Mouse (Mus musculus): ENCODE measurements around the gene Atp8a1.

Atp8a1 gene

DNA sequence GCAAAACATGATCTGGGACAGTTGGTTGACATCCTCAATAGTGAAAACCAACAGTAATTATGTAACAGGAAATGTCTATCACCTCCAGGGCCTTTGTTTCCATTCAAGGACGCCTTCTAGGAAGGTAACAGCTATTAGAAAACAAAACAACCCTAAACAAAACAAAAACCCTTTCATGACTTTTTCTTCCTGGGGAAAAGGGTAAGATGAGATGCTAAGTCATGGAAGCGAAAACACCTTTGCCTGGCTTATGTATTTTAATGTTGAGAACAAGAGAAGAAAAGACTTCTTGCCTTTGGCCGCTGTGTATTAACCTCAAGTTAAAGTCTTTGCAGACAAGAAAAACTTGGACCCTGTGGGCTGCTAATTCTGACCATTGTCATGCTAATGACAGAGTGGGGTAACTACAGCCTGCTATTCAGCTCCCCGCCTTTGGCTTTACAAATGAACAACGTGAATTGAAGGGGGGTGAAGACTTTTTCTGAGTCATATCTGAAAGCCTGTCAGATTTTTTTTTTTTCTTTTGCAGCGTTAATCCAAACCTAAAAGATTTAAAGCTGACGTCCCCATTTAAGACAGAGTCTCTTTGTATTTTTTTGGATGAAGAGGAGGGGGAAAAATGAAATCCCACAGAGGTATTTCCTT, 214.0 kb downstream of the Atp8a1 start:
- no peak for DNase-seq (ENCODE audit: low spot score in 2 of 2)

DNA sequence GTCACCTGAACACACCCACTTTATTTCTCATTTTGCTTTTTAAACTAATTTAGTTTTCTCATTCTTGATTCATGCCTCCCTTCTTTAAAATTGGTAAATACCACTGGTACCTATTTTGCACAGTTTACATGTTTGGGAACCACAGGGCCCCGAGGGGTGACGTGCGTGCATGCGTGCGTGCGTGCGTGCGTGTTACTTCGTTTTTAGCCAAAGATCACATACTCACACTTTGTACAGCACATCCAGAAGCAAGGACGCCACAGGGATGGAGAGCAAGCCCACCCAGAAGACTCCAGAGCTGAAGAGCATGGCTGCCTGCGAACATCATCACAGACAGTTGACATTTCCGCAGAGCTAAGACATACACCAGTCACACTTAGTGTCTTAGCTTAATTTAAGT, 216.0 kb downstream of the Atp8a1 start:
- DNase-seq (ENCODE audit: low spot score in 2 of 2): no peak

- no peak for DNase-seq (ENCODE audit: low spot score in 2 of 2)
These were observed 217.4 kb downstream of the Atp8a1 start for GRCm38 (mm10) chr5:67629861-67630260.

DNA sequence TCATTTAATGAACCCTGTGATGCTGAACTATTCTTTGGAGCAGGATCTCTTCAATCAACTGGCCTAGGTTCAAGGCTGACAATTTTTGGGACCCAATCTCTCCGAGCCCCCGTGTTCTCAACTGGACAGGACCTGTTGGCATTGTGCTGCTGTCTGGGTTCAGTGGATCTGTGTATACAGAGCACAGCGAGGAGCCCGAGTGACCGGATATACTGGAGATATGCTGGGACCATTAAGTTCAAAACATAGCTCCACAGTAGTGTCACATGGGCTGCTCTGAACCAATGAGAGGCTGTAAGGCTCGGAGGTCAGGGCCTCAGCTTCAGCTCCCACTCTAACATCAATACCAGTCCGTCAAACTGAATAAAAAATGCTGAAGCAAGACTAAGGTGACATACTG, 217.8 kb downstream of the Atp8a1 start:
- no peak for DNase-seq (ENCODE audit: low spot score in 2 of 2)

DNA sequence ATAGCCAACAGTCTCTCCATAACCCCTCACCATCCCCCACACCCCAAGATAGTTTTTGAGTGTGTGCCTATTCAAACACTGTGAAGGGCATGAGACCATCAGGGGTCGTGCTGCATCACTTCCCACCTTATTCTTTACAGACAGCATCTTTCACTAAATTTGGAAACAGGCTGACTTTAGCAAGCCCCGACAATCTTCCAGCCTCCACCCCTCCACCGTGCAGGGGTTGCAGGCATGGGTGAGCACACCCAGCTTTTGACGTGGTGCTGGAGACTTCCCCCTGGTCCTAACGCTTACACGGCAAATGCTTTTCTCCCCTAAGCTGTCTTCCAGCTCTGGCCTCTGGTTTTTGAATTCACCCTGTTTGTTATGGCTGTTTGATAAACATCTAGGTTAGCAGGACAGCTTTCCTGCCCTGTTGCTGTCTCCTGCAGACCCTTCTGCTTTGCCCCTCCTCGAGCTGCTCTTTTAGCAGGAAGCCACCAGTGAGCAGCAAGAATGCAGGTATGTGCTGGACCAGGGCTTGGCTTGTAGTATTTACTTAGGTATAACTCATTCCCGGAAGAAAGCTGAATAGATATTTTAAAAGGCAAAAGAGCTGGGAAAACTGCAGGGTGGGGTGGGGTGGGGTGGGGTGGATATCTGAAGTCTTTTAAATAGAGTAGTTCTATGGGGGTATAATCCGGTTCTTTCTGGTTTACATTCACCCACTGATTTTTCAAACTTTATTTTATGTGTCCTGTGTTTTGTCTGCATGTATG, 218.9 kb downstream of the Atp8a1 start:
- DNase-seq (ENCODE audit: low spot score in 2 of 2): no peak

GRCm38 (mm10) chr5:67621230-67621629, 226.0 kb downstream of the Atp8a1 start:
- no peak for DNase-seq (ENCODE audit: low spot score in 2 of 2)

GRCm38 (mm10) chr5:67609520-67609837, 237.8 kb downstream of the Atp8a1 start:
- no peak for DNase-seq (ENCODE audit: low spot score in 2 of 2)

GRCm38 (mm10) chr5:67608674-67609519, 238.3 kb downstream of the Atp8a1 start:
- no peak for DNase-seq (ENCODE audit: low spot score in 2 of 2)

- DNase-seq (ENCODE audit: low spot score in 2 of 2): peak in 1 of 2 experiments; percentile 31
These were observed 239.2 kb downstream of the Atp8a1 start, which contains the start of gene Shisa3 for GRCm38 (mm10) chr5:67607804-67608673. Shisa3 (plus strand) TSS chr5:67607882.

- DNase-seq (ENCODE audit: low spot score in 2 of 2): peak in 1 of 2 experiments; percentile 17
These were observed 240.1 kb downstream of the Atp8a1 start for GRCm38 (mm10) chr5:67606916-67607803.

DNA sequence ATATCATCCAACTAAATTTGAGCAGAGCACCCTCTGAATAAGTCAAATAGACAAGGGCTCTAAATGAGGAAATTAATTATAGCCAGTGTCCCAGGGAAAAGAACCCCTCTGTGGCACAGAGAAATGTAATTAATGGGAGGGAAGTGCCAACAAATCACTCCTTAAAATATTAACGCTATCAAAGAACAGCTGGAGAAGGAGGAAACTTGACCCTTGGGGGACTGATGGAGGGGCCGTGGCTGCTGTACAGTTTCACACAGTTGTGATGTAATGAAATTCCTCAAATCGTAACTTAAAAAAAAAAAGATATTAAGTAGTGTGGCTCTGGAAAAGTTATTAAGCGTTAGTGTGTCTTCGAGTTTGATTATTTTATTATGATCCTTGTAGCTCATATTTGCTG, 241.3 kb downstream of the Atp8a1 start:
- no peak for DNase-seq (ENCODE audit: low spot score in 2 of 2)

- DNase-seq (ENCODE audit: low spot score in 2 of 2): no peak
These were observed 247.3 kb downstream of the Atp8a1 start for GRCm38 (mm10) chr5:67599935-67600334.

DNA sequence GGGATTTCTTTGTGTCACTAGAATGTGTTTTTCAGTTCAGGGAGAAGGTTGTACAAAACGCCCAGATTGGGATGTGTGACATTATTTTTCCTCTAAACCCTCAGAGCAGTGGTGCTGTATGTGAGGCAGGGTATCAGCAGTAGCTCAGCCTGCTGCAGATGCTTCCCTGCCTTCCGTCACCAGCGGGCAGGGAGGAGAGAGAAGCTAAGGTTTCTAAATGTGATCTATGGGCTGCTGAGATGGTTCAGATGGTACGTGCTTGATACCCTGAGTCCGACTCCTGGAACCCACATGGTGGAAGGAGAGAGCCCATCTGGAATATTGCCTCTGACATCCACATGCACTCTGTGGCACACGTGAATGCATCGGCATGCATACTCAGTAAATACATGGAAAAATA, 251.6 kb downstream of the Atp8a1 start:
- no peak for DNase-seq (ENCODE audit: low spot score in 2 of 2)

GRCm38 (mm10) chr5:67595070-67595469, 252.2 kb downstream of the Atp8a1 start:
- DNase-seq (ENCODE audit: low spot score in 2 of 2): no peak

DNA sequence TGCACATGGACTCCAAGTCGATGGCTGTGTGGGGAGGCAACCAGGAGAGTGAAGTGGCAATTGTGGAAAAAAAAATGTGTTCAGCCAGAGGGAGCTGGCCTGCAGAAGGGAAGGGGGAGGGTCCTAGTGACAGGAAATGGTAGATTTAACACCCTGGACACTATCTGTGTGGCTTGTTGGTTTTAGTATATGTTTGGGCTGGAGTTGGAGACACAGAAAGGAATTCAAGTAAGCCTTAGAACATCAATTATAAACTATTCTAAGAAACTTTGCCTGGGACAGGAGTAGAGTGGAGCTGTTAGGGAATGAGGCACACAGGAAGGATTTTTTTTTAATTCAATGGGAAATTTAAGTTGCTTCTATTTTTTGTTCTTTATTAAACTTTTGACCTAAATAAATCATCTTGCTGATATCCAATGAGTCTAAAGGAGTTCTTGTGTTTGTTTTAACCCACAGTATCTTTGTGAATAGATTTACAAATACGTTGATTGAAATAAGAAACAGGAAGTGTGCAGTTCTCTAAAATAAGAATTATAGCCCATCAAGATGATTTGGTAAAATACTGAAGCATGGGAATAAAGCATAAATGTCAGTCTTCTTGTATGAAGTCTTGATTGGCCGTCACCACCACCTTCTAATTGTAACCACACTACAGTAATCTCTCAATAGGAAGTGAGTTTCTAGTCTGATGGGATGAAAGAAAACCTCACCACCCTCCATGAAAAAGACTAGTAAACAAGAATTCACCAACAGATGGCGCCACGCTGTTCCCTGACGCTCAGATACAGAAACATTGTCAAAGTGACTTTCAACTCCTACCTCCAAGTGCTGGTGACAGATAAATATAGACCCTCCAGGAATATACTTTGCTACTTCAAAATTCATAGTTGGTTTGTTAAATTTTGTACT, 267.3 kb downstream of the Atp8a1 start:
- DNase-seq (ENCODE audit: low spot score in 2 of 2): no peak

GRCm38 (mm10) chr5:67575705-67576104, 271.5 kb downstream of the Atp8a1 start:
- DNase-seq (ENCODE audit: low spot score in 2 of 2): no peak

DNA sequence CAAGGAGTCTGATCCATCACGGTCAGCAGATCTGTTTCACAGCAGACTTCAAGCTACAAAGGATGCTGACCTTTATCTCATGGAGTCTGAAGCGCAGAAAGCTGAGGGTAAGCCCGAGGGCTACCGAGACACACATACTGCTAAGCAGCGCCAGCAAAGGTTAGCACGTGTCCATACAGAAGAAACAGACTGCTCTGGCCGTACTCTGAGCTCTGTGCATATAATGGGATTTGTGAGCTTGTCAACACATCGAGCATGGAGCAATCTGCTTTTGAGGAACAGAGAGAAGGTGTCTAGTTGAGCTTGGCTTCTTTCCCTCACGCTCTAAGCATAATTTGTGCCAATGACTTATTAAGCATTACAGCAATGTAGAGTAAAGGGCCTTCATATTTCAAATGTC, 273.2 kb downstream of the Atp8a1 start:
- DNase-seq (ENCODE audit: low spot score in 2 of 2): no peak

- no peak for DNase-seq (ENCODE audit: low spot score in 2 of 2)
These were observed 274.6 kb downstream of the Atp8a1 start for GRCm38 (mm10) chr5:67572552-67573155.
